Mouse (Mus musculus) lung, postnatal 0 days (tissue): ENCODE results near the gene Cpne6. TPM values are rescaled to one million over a fixed set of nuclear protein-coding genes. Genes with fewer than 3 reads are reported as not detected.

Experiments
- ATAC-seq: fragments of 200-750 bp; cut with Nextera tagmentation; 2 replicates; pipeline ENCODE4 v1.8.0; 2017; ENCODE audit warnings: moderate library complexity
- DNase-seq: peaks from one replicate; pipeline ENCODE4 v3.0.0-alpha.2; 2016; ENCODE audit warnings: low spot score
- H3K27ac ChIP-seq: fragments of 300-500 bp; sonication (generic); 2 replicates; pipeline ENCODE4 v1.5.1; 2014; ENCODE audit warnings: antibody characterized with exemption, mild to moderate bottlenecking, low read length, mixed read lengths
- H3K27me3 ChIP-seq: fragments of 300-500 bp; sonication (generic); replicated peaks from 2 replicates; pipeline ENCODE4 v1.6.1; 2014; ENCODE audit warnings: low read length, mixed read lengths; ENCODE audit not compliant: insufficient read depth
- H3K36me3 ChIP-seq: fragments of 300-500 bp; sonication (generic); 2 replicates; pipeline ENCODE4 v1.6.1; 2014; ENCODE audit warnings: low read length, mixed read lengths; ENCODE audit not compliant: insufficient read depth
- H3K4me1 ChIP-seq: fragments of 300-500 bp; sonication (generic); 2 replicates; pipeline ENCODE4 v1.6.1; 2014; ENCODE audit warnings: antibody characterized with exemption, low read depth, low read length, mixed read lengths; ENCODE audit not compliant: insufficient read depth
- H3K4me2 ChIP-seq: fragments of 300-500 bp; sonication (generic); replicated peaks from 2 replicates; pipeline ENCODE4 v1.6.1; 2014; ENCODE audit warnings: low read depth, mild to moderate bottlenecking, low read length, moderate library complexity, mixed read lengths
- H3K4me3 ChIP-seq: fragments of 300-500 bp; sonication (generic); 2 replicates; pipeline ENCODE4 v1.5.1; 2014; ENCODE audit warnings: low read depth, low read length
- H3K9ac ChIP-seq: fragments of 300-500 bp; sonication (generic); replicated peaks from 2 replicates; pipeline ENCODE4 v1.6.1; 2014; ENCODE audit warnings: low read depth, mild to moderate bottlenecking
- H3K9me3 ChIP-seq: fragments of 300-500 bp; sonication (generic); 2 replicates; pipeline ENCODE4 v1.6.1; 2016; ENCODE audit warnings: low read length, mixed read lengths
- CTCF ChIP-seq: IDR thresholded peaks from 2 replicates; pipeline ENCODE4 v1.5.1; 2016; ENCODE audit warnings: antibody characterized with exemption, mild to moderate bottlenecking
- EP300 ChIP-seq: IDR thresholded peaks from 2 replicates; pipeline ENCODE4 v1.6.1; 2016; ENCODE audit warnings: antibody characterized with exemption, mild to moderate bottlenecking, control low read depth
- WGBS: fragments of 180-500 bp; shearing (Covaris S2); extraction: QIAGEN DNeasy Blood & Tissue Kit; methylation state at CpG from one replicate; pipeline ENCODE4 v1.1.7; 2014; 5-methylcytosine and 5-hydroxymethylcytosine counted together
- polyA plus RNA-seq: library from polyadenylated mRNA; unstranded; fragments of >200 nt; fragmentation: Nextera tagmentation; extraction: Ambion mirVana; gene quantifications from 2 replicates; pipeline ENCODE4 v1.2.1, GENCODE M21; 2015

Gene Cpne6
- polyA plus RNA-seq, 1 experiment from 2014 or later, result not detected

GRCm38 (mm10) chr14:55484430-55485085 lies 25.7 kb upstream of the Cpne6 start:
- TF ChIP-seq EP300 (no peak), CTCF (no peak)
- H3K4me1 ChIP-seq, result no peaks in the 10 kb centered on the region
- DNase-seq (no peak), ATAC-seq (no peak)
- H3K36me3 ChIP-seq, result no peaks in the 10 kb centered on the region
- H3K4me2 ChIP-seq, result no peak overlapping the region
- 84% methylated on average over 5 of the region's 5 CpGs for WGBS
- H3K27ac ChIP-seq, result no peak overlapping the region
- H3K4me3 ChIP-seq, result no peak overlapping the region
- no peak overlapping the region for H3K9ac ChIP-seq
- H3K27me3 ChIP-seq, result no peaks in the 10 kb centered on the region
- H3K9me3 ChIP-seq, result no peaks in the 10 kb centered on the region

GRCm38 (mm10) chr14:55486836-55487235 lies 23.4 kb upstream of the Cpne6 start:
- Histone ChIP-seq H3K27ac (no peak overlapping the region), H3K36me3 (no peaks in the 10 kb centered on the region), H3K4me2 (no peak overlapping the region), H3K4me1 (no peaks in the 10 kb centered on the region; the same call in 1 of the 2 replicates), H3K27me3 (0 out of 2 replicates have a peak, but pooled peaks cover 4% of the 10 kb centered on the region), H3K9me3 (no peaks in the 10 kb centered on the region), H3K4me3 (no peak overlapping the region), H3K9ac (no peak overlapping the region)
- ATAC-seq (no peak), DNase-seq (no peak)
- WGBS, result 87% methylated on average over 8 of the region's 8 CpGs
- TF ChIP-seq CTCF (no peak), EP300 (no peak)

DNA sequence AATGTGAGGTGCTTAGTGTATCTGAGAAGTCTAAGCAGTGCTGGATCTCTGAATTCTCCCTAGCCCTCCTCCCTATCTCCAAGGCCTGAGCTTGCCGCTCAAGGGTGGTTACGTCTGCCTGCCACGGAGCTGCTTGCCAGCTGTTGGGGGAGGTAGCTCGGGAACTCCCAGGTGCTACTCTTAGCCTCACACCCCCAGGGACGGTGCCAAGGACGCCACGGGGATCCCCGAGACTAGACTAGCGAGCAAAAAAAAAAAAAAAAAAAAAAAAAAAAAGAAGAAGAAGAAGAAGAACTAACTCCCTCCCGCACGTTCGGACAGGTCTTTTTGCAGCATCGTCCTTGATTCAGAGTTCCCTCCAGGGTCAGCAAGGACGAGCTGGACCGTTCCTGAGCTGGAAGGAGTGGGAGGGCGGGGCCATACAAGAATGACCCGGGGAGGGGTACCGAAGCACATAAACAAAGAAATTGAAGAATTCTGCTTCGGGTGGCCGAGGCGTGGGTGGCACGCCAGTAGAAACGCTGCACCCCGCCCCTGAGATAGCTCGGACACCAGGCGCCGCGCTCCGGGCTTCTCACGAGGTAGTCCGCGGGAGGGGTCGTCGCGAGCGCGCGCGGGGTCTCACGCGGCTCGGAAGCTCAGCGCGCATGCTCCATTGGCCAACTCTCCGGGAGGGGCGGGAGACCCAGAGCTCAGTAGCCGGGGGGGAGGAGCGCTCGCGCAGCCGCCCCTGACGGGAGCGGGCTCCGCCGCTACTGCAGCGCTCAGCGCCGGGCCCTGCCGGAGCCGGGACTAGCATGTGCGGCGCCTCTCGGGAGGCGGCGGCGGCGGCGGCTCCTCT lies 19.7 kb upstream of the Cpne6 start, which contains the start of gene Carmil3:
Gene Carmil3, plus strand, starts transcription at position 291 of the 841 bp plus-strand sequence.
- ATAC-seq (peak; percentile 78), DNase-seq (peak; percentile 66)
- Histone ChIP-seq H3K9me3 (no peaks in the 10 kb centered on the region), H3K4me3 (peak within 1 kb of the TSS; percentile 54), H3K27ac (no peak within 1 kb of the TSS), H3K27me3 (0 out of 2 replicates have a peak, but pooled peaks cover 4% of the 10 kb centered on the region), H3K4me1 (no peaks in the 10 kb centered on the region; the same call in 1 of the 2 replicates), H3K36me3 (no peaks in the 10 kb centered on the region), H3K4me2 (peak within 1 kb of the TSS; percentile 99), H3K9ac (no peak within 1 kb of the TSS)
- no peak for TF ChIP-seq CTCF
- TF ChIP-seq EP300, result no peak
- under 1% methylated on average over 59 of the region's 68 CpGs for WGBS

DNA sequence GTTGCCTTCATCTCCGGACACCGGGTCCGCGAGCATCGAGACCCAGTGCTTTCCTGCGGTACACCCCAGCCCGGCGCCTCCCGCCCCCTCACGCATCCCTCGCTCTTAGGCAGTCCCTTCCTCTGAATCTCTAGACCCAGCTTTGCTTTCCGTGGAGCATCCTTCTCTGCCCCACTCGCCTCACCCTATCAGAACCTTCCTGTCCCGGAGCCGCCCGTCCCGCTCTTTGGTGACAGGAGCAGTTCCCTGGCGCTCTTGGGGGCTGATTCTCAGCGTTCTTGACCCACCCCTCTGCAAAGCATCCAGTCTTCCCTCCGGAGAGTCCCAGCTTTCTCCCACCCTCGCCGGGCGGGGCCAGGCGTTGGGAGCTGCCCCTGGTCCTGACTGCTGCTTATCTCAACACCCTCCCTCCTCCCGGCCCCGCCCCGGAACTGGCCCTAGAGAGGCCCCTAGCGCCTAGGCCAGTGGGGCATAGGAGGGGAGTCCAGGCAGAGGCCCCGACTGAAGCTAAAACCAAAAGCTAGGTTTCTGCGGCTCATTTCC lies 18.9 kb upstream of the Cpne6 start:
- DNase-seq (peak; percentile 45), ATAC-seq (peak; percentile 73)
- under 1% methylated on average over 20 of the region's 30 CpGs for WGBS
- Histone ChIP-seq H3K4me1 (no peaks in the 10 kb centered on the region; the same call in 1 of the 2 replicates), H3K9me3 (no peaks in the 10 kb centered on the region), H3K36me3 (no peaks in the 10 kb centered on the region), H3K4me2 (peak overlapping the region; percentile 99), H3K4me3 (peak overlapping the region; percentile 54), H3K9ac (no peak overlapping the region), H3K27ac (no peak overlapping the region), H3K27me3 (0 out of 2 replicates have a peak, but pooled peaks cover 4% of the 10 kb centered on the region)
- TF ChIP-seq EP300, result no peak
- no peak for TF ChIP-seq CTCF

- H3K4me3 ChIP-seq, result no peak overlapping the region
Observed at GRCm38 (mm10) chr14:55492103-55492502, 18.1 kb upstream of the Cpne6 start.

More at GRCm38 (mm10) chr14:55492103-55492502, 18.1 kb upstream of the Cpne6 start:
- H3K27me3 ChIP-seq, result 0 out of 2 replicates have a peak, but pooled peaks cover 4% of the 10 kb centered on the region
- H3K4me1 ChIP-seq, result no peaks in the 10 kb centered on the region; the same call in 1 of the 2 replicates
- ATAC-seq (no peak), DNase-seq (no peak)
- no peak overlapping the region for H3K27ac ChIP-seq
- no peaks in the 10 kb centered on the region for H3K9me3 ChIP-seq
- TF ChIP-seq CTCF (no peak), EP300 (no peak)
- WGBS, result 28% methylated on average over 3 of the region's 3 CpGs
- no peaks in the 10 kb centered on the region for H3K36me3 ChIP-seq
- H3K4me2 ChIP-seq, result no peak overlapping the region
- no peak overlapping the region for H3K9ac ChIP-seq
